Mouse (Mus musculus) small intestine, adult 2 months (tissue): ENCODE measurements around the gene Lcp2. TPM values are rescaled to one million over a fixed set of nuclear protein-coding genes. Genes with fewer than 3 reads are reported as not detected.

Experiments
- H3K27ac ChIP-seq: fragments of 200-500 bp; 2 replicates; pipeline ENCODE4 v1.5.1; 2012; ENCODE audit warnings: low read depth, low read length, control low read depth, inconsistent platforms; ENCODE audit not compliant: insufficient read depth
- H3K27me3 ChIP-seq: fragments of 200-500 bp; 2 replicates; pipeline ENCODE4 v1.6.1; 2012; ENCODE audit warnings: mild to moderate bottlenecking, moderate library complexity, low read length, inconsistent platforms; ENCODE audit not compliant: control insufficient read depth, insufficient read depth
- H3K36me3 ChIP-seq: fragments of 200-500 bp; 2 replicates; pipeline ENCODE4 v1.6.1; 2012; ENCODE audit warnings: mild to moderate bottlenecking, low read length, control low read depth, inconsistent platforms; ENCODE audit not compliant: control insufficient read depth, insufficient read depth
- H3K4me1 ChIP-seq: fragments of 200-500 bp; 2 replicates; pipeline ENCODE4 v1.6.1; 2012; ENCODE audit warnings: low read length, inconsistent platforms, mixed read lengths; ENCODE audit not compliant: control insufficient read depth, insufficient read depth, insufficient read length
- H3K4me3 ChIP-seq: fragments of 200-500 bp; 2 replicates; pipeline ENCODE4 v1.5.1; 2012; ENCODE audit warnings: low read depth, mild to moderate bottlenecking, control low read depth, inconsistent platforms, low read length, moderate library complexity
- CTCF ChIP-seq: fragments of 200-500 bp; IDR thresholded peaks from 2 replicates; pipeline ENCODE4 v1.5.1; 2012; ENCODE audit warnings: low read depth, mild to moderate bottlenecking, control low read depth, inconsistent platforms, low read length, moderate library complexity, mixed read lengths; ENCODE audit not compliant: insufficient replicate concordance, insufficient read length; ENCODE audit errors: extremely low read depth
- POLR2A ChIP-seq: fragments of 200-500 bp; IDR thresholded peaks from 2 replicates; pipeline ENCODE4 v1.6.1; 2012; ENCODE audit warnings: low read depth, mild to moderate bottlenecking, control low read depth, inconsistent platforms, low read length, moderate library complexity
- WGBS: fragments of 180-500 bp; shearing (Covaris S2); methylation state at CpG from one replicate; pipeline ENCODE4 v1.1.7; 2018; 5-methylcytosine and 5-hydroxymethylcytosine counted together
- polyA plus RNA-seq: library from polyadenylated mRNA; depleted of rRNA; stranded (reverse); fragments of >200 nt; gene quantifications from 2 replicates; pipeline ENCODE4 v1.2.3, GENCODE M21; 2012

The Lcp2 gene
- polyA plus RNA-seq, 1 experiment, result 4.0 TPM

DNA sequence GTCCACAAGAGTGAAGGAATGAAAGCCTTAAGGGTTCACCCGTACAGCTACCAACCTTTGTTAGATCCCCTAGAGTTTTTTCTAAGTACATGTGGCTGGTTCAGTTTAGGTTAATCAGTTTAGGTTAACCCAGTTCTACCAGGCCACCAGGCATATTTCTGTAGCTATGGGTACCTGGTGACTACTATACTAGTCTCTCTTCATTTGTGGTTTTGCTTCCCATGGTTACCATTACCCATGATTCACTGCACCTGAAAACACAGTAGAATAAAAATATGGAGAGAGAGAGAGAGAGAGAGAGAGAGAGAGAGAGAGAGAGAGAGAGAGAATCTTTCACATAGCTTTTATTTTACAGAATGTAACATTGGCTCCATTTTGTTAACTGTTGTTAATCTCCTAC lies 10.0 kb downstream of the Lcp2 start:
- 78% methylated on average over 1 of the region's 1 CpGs for WGBS
- Histone ChIP-seq H3K27ac (no peak overlapping the region), H3K4me3 (no peak overlapping the region), H3K27me3 (no peaks in the 10 kb centered on the region), H3K4me1 (no peaks in the 10 kb centered on the region), H3K36me3 (0 out of 2 replicates have a peak, but pooled peaks cover 2% of the 10 kb centered on the region)
- TF ChIP-seq CTCF, result no peak
- no peak for TF ChIP-seq POLR2A

DNA sequence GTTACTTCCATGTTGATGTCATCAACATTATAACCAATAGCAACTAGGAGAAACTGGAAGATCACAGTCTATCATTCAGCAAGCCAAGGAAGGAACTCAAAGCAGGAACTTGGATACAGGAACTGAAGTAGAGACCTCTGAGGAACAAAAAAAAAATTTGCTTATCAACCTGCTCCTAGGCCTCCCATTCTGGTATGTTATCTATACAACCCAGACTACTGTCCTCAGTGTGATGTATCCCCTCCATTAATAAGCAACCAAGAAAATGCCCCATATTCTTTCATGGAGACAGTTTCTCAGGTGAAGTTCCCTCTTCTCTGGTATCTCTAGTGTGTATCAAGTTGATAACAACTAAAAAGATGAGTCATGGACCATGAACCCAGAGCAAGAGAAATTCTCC lies 11.6 kb downstream of the Lcp2 start:
- Histone ChIP-seq H3K27ac (no peak overlapping the region), H3K36me3 (0 out of 2 replicates have a peak, but pooled peaks cover 2% of the 10 kb centered on the region), H3K27me3 (no peaks in the 10 kb centered on the region), H3K4me3 (no peak overlapping the region), H3K4me1 (no peaks in the 10 kb centered on the region)
- no peak for TF ChIP-seq POLR2A
- no peak for TF ChIP-seq CTCF

DNA sequence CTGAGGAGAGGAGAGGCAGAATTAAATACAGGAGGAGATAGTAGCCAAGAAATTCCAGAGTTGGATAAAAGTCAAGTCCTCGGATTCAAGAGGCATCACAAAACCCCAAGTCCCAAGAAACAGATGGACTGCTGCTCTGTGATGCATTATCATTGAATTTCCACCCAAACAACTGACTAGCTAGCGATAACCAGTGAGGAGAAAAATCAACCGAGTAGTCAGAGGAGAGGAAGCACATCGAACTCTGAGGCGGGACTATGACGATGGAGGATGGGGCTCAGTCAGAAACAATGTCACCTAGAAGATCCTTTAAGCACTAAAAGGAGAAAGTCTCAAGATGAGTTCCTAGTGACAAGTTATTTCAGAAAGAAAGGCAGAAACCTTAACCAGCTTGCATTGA lies 12.2 kb downstream of the Lcp2 start:
- TF ChIP-seq POLR2A, result no peak
- no peak for TF ChIP-seq CTCF
- Histone ChIP-seq H3K27ac (no peak overlapping the region), H3K36me3 (no peaks in the 10 kb centered on the region), H3K4me3 (no peak overlapping the region), H3K4me1 (no peaks in the 10 kb centered on the region), H3K27me3 (no peaks in the 10 kb centered on the region)
- WGBS, result 73% methylated on average over 6 of the region's 6 CpGs

DNA sequence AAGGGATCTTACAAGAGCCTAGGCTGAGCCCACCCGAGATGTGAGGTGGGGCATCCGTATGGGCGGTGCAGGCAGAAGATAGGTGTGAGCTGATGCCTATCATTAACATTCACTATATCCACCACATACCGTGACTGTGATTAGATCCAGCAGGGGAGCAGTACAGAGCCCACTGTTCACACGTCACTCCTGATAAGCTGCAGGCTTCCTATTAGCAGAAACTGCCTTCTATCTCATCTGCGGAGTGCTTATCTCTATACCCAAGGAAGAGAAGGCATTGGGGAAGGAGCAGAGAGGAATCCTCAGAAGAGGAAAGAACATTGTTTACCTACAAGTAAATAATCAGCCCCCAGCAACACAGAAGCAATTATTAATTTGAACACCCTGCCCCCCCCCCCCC lies 15.0 kb downstream of the Lcp2 start:
- Histone ChIP-seq H3K27ac (no peak overlapping the region), H3K4me1 (no peaks in the 10 kb centered on the region), H3K4me3 (no peak overlapping the region), H3K36me3 (no peaks in the 10 kb centered on the region), H3K27me3 (no peaks in the 10 kb centered on the region)
- 33% methylated on average over 6 of the region's 6 CpGs for WGBS
- no peak for TF ChIP-seq POLR2A
- TF ChIP-seq CTCF, result no peak

DNA sequence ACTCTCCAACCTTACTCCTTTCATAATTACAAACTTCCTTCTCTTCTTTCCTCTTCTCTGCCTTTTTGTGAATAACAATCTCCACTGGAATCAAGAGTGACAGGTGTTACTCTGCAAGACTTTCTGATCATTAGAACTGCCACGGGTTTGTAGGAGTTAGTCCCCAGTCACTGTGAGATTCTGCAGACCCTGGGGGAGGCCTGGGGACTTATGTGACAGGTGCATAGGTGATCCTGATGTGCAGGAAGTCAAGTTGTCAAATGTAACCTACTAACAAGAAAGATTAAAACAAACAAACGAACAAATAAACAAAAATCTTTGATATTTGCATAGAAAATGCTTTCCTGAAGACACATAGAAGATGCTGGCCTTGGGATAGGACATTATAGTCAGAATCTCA lies 16.5 kb downstream of the Lcp2 start:
- Histone ChIP-seq H3K4me1 (no peaks in the 10 kb centered on the region), H3K4me3 (no peak overlapping the region), H3K36me3 (no peaks in the 10 kb centered on the region), H3K27ac (no peak overlapping the region), H3K27me3 (no peaks in the 10 kb centered on the region)
- WGBS, result 34% methylated on average over 2 of the region's 2 CpGs
- no peak for TF ChIP-seq POLR2A
- TF ChIP-seq CTCF, result no peak

DNA sequence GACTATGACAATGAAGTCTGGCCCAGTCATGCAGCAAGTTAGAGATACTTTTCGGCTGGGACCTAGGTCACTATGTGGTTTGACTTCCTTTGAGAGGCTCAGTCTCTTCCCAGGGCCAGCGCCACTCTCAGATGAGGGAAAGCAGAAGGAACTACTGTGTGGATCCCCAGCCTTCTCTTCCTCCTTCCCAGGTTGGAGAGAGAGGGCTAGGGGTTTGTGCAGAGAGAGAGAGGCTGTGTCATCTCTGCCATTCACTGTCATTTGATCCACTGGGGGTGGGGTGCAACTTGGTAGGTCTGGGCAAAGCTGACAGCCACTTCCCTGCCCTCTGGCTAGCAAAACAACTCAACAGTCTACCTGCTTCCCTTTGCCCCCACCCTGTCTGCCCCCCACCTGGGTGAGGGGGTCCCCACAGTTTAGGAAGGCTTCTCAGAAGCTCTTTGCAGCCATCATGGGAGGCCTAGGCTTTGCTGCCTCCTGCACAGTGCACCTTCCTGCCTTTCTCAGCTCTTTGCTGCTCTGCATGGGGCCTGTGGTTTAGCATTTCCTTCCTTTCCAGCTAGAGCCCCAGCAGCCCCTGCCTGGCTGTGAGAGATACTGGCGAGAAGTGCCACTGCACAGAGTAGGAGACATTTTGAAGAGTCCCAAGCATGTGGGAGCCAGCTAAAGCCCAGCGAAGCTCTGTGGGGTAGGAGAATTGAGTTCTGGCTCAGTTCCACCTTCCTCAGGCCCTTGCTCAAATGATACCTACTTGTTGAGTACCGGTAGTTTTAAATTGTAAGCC lies 17.2 kb downstream of the Lcp2 start:
- no peak for TF ChIP-seq POLR2A
- no peak for TF ChIP-seq CTCF

DNA sequence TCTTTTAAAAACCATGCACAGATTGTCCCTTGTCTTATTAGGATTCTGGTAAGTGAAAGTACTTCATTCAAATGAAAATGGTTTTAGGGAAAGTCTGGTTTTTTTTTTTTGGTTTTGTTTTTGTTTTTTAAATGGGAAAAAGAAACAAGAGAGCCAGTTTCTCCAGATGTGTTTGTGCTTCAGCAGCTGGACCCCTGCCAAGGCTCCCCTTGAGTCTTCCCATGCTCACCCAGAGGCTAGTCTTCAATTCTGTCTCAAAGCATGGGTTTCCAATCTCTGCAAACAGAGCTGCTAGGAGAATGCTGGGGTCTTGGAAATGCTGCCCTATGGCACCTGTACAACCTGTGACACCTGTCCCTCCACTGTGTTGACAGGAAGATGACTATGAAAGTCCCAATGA lies 23.9 kb downstream of the Lcp2 start:
- peaks cover 1% of the 10 kb centered on the region; the same call in 1 of the 2 replicates for H3K36me3 ChIP-seq
- TF ChIP-seq CTCF (no peak), POLR2A (no peak)
- H3K27me3 ChIP-seq, result no peaks in the 10 kb centered on the region
- H3K4me3 ChIP-seq, result no peak overlapping the region
- H3K27ac ChIP-seq, result no peak overlapping the region; the same call in 1 of the 2 replicates
- no peaks in the 10 kb centered on the region; the same call in 1 of the 2 replicates for H3K4me1 ChIP-seq

More for the DNA sequence above, 17.2 kb downstream of the Lcp2 start:
- no peaks in the 10 kb centered on the region for H3K36me3 ChIP-seq
- H3K27me3 ChIP-seq, result no peaks in the 10 kb centered on the region
- no peaks in the 10 kb centered on the region for H3K4me1 ChIP-seq
- WGBS, result 50% methylated on average over 5 of the region's 5 CpGs
- H3K4me3 ChIP-seq, result no peak overlapping the region
- peak overlapping the region; percentile 37 for H3K27ac ChIP-seq

DNA sequence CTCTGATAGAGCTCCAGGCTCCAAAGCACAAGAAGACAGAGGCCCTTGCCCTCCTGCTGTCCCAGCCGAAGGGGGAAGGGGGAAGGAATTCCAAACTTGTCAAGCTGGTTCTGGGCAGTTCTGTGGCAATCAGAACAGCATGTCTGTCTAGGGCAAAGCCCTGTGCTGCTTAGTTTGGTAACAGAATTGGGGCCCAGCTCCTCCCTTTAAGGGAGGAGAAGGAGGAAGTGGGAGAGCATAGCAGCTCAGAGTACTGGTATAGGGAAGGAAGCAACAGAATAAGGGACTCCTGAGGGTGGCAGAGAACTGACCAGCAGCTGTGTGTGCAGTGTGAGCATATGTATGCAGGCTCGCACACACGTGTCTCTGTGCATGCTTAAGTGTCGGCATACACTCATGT lies 25.6 kb downstream of the Lcp2 start:
- H3K4me3 ChIP-seq, result no peak overlapping the region
- peaks cover 1% of the 10 kb centered on the region; the same call in 1 of the 2 replicates for H3K36me3 ChIP-seq
- H3K27me3 ChIP-seq, result no peaks in the 10 kb centered on the region
- H3K4me1 ChIP-seq, result no peaks in the 10 kb centered on the region; the same call in 1 of the 2 replicates
- TF ChIP-seq CTCF, result no peak
- no peak for TF ChIP-seq POLR2A
- H3K27ac ChIP-seq, result no peak overlapping the region
- WGBS, result 59% methylated on average over 4 of the region's 4 CpGs
